Mouse (Mus musculus): ENCODE data around the gene 2010111I01Rik. TPM values are rescaled to one million over a fixed set of nuclear protein-coding genes. Genes with fewer than 3 reads are reported as not detected.

2010111I01Rik gene
- polyA plus RNA-seq, 1 experiment from 2014 or later: 122 TPM

GRCm38 (mm10) chr13:63010345-63011090 is 45.8 kb downstream of the 2010111I01Rik start:
- H3K9me3 ChIP-seq (replicated peaks): no peaks in the 10 kb centered on the region
- no peak overlapping the region for H3K27ac ChIP-seq
- no peaks in the 10 kb centered on the region for H3K27me3 ChIP-seq (ENCODE audit: low read depth, poor library complexity, severe bottlenecking)
- H3K36me3 ChIP-seq: no peaks in the 10 kb centered on the region
- no peak overlapping the region for H3K4me3 ChIP-seq
- H3K4me1 ChIP-seq: no peaks in the 10 kb centered on the region
- WGBS: 89% methylated on average over 2 of the region's 2 CpGs
- DNase-seq (ENCODE audit: low spot score): no peak

DNA sequence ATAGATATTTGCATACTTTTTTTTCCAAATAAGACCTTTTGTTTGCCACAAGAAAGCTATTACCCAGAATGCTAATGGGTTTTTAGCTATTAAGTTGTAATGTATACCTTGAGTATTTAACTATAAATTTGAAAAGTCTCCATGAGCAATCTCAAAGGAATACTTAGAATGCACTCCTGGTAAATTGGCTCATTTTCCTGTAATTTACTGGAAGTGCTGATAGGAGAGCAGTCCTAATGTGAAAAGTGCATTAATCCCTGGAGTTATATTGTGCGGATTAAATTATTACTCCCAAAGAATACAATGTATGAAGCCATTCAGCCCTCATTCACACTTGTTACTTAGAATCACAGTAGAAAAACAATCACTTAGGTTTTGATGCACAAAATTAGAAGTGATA is 49.7 kb downstream of the 2010111I01Rik start:
- WGBS: 96% methylated on average over 1 of the region's 1 CpGs
- DNase-seq (ENCODE audit: low spot score): no peak
- Histone ChIP-seq H3K27me3 (ENCODE audit: low read depth, poor library complexity, severe bottlenecking) (no peaks in the 10 kb centered on the region), H3K4me3 (no peak overlapping the region), H3K27ac (no peak overlapping the region), H3K36me3 (no peaks in the 10 kb centered on the region), H3K4me1 (no peaks in the 10 kb centered on the region), H3K9me3 (replicated peaks) (no peaks in the 10 kb centered on the region)

DNA sequence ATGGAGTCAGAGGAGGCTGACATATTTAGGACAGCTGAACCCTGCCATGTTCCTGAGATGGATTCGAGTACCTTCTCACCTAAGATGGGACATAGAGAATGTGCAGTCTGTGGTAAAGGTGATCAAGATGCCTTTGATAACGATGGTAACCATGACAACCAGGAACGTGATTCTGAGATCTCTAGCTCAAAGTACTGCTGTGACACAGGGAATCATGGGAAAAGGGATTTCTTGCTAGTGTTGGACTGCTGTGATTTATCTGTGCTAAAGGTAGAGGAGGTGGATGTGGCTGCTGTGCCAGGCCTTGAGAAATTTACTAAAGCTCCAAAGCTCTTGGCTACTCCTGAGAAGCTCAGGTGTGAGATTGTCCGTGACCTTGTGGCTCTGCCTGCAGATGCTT is 50.7 kb downstream of the 2010111I01Rik start:
- 82% methylated on average over 4 of the region's 4 CpGs for WGBS
- no peak overlapping the region for H3K4me3 ChIP-seq
- no peaks in the 10 kb centered on the region for H3K4me1 ChIP-seq
- H3K27ac ChIP-seq: no peak overlapping the region
- no peaks in the 10 kb centered on the region for H3K9me3 ChIP-seq (replicated peaks)
- no peak for DNase-seq (ENCODE audit: low spot score)
- H3K27me3 ChIP-seq (ENCODE audit: low read depth, poor library complexity, severe bottlenecking): no peaks in the 10 kb centered on the region
- no peaks in the 10 kb centered on the region for H3K36me3 ChIP-seq

DNA sequence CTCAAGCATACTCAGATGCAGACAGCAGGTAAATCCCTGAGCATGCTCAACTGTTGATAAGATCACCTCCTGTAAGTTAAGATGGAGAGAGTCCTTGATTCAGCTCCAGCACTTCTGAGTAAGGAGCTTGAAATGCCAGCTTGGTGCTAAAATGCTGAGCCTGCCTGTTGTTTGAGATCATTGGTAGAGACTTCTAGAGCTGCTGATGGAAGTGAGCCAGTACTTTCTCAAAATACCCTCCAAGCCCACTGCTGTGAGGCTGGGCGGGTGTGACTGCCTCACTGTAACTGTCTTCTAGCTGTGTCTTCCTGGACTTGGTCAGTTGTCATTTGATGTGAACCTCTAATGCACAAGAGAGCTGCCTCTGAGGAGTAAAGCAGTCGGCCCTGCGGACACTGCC is 51.4 kb downstream of the 2010111I01Rik start:
- Histone ChIP-seq H3K27ac (no peak overlapping the region), H3K27me3 (ENCODE audit: low read depth, poor library complexity, severe bottlenecking) (no peaks in the 10 kb centered on the region), H3K36me3 (no peaks in the 10 kb centered on the region), H3K4me3 (no peak overlapping the region), H3K4me1 (no peaks in the 10 kb centered on the region), H3K9me3 (replicated peaks) (no peaks in the 10 kb centered on the region)
- DNase-seq (ENCODE audit: low spot score): no peak
- WGBS: 87% methylated on average over 3 of the region's 3 CpGs

DNA sequence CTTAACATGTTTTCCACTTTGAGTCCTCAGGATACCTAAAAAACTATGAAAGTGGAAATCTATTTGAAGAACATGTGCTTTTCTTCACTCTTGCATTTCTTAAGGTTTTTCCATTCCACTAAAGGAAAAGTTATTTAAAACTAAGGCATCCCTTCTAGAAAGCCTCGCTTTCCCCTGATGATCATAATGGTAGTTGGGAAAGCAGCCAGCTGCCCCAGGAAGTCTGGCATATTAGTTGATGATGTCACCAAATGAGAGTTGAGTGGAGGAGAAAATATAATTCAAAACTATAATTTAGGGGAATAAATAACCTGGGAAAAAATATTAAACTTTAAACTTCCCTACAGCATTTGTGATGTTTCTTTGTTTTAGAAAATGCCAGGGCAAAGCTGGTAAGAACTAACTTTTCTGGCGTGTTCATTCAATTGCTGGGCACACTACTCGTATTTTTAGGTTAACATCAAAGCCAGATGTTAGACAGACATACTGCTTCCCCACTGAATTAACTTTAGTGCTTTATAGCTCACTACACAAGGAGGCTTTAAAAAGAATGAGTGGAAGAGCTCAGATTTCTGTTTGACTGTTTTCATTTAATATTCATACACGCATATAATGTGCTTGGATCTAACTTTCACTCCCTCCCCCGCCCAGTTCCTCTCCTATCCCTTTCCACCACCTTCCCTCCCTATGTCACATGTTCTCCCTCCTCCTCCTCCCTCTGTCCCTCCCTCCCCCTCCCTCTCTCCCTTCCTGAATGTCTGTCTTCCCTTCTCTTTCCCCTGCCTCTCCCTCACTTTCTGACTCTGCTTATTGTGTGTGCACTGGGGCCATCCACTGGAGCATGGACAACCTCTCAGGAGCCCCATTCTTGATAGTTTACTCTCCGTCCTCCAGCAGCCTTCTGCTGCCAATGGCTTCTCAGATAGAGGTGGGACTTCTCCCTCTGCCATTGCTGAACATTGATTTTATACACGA is 58.8 kb downstream of the 2010111I01Rik start:
- H3K27ac ChIP-seq: peak overlapping the region; percentile 56
- WGBS: 68% methylated on average over 7 of the region's 7 CpGs
- DNase-seq (ENCODE audit: low spot score): no peak

GRCm38 (mm10) chr13:63030023-63030422 is 65.3 kb downstream of the 2010111I01Rik start:
- Histone ChIP-seq H3K36me3 (no peaks in the 10 kb centered on the region), H3K4me1 (no peaks in the 10 kb centered on the region), H3K27ac (no peak overlapping the region), H3K9me3 (replicated peaks) (no peaks in the 10 kb centered on the region), H3K4me3 (no peak overlapping the region), H3K27me3 (ENCODE audit: low read depth, poor library complexity, severe bottlenecking) (no peaks in the 10 kb centered on the region)
- DNase-seq (ENCODE audit: low spot score): no peak
- 76% methylated on average over 1 of the region's 1 CpGs for WGBS

More for the DNA sequence above, 58.8 kb downstream of the 2010111I01Rik start:
- Histone ChIP-seq H3K27me3 (ENCODE audit: low read depth, poor library complexity, severe bottlenecking) (no peaks in the 10 kb centered on the region), H3K4me1 (peaks cover 14% of the 10 kb centered on the region), H3K36me3 (no peaks in the 10 kb centered on the region), H3K4me3 (no peak overlapping the region), H3K9me3 (replicated peaks) (no peaks in the 10 kb centered on the region)

- no peak for DNase-seq (ENCODE audit: low spot score)
- no peak overlapping the region for H3K27ac ChIP-seq
- no peaks in the 10 kb centered on the region for H3K9me3 ChIP-seq (replicated peaks)
- 85% methylated on average over 1 of the region's 1 CpGs for WGBS
- H3K4me1 ChIP-seq: no peaks in the 10 kb centered on the region
- no peaks in the 10 kb centered on the region for H3K36me3 ChIP-seq
- H3K4me3 ChIP-seq: no peak overlapping the region
- no peaks in the 10 kb centered on the region for H3K27me3 ChIP-seq (ENCODE audit: low read depth, poor library complexity, severe bottlenecking)
Observed at GRCm38 (mm10) chr13:63031244-63031643, 66.6 kb downstream of the 2010111I01Rik start.

- WGBS: 92% methylated on average over 5 of the region's 5 CpGs
Observed at GRCm38 (mm10) chr13:63032304-63032830, 67.7 kb downstream of the 2010111I01Rik start.

GRCm38 (mm10) chr13:63032958-63033357 is 68.3 kb downstream of the 2010111I01Rik start:
- Histone ChIP-seq H3K9me3 (replicated peaks) (no peaks in the 10 kb centered on the region), H3K27me3 (ENCODE audit: low read depth, poor library complexity, severe bottlenecking) (no peaks in the 10 kb centered on the region), H3K27ac (no peak overlapping the region), H3K36me3 (no peaks in the 10 kb centered on the region), H3K4me3 (no peak overlapping the region), H3K4me1 (no peaks in the 10 kb centered on the region)
- 85% methylated on average over 8 of the region's 8 CpGs for WGBS
- no peak for DNase-seq (ENCODE audit: low spot score)

More at GRCm38 (mm10) chr13:63032304-63032830, 67.7 kb downstream of the 2010111I01Rik start:
- H3K27ac ChIP-seq: no peak overlapping the region
- H3K36me3 ChIP-seq: no peaks in the 10 kb centered on the region
- no peaks in the 10 kb centered on the region for H3K9me3 ChIP-seq (replicated peaks)
- DNase-seq (ENCODE audit: low spot score): no peak
- H3K4me1 ChIP-seq: no peaks in the 10 kb centered on the region
- H3K27me3 ChIP-seq (ENCODE audit: low read depth, poor library complexity, severe bottlenecking): no peaks in the 10 kb centered on the region
- H3K4me3 ChIP-seq: no peak overlapping the region

- Histone ChIP-seq H3K9me3 (replicated peaks) (no peaks in the 10 kb centered on the region), H3K27me3 (ENCODE audit: low read depth, poor library complexity, severe bottlenecking) (no peaks in the 10 kb centered on the region), H3K36me3 (no peaks in the 10 kb centered on the region), H3K27ac (no peak overlapping the region), H3K4me1 (no peaks in the 10 kb centered on the region), H3K4me3 (no peak overlapping the region)
- 95% methylated on average over 2 of the region's 2 CpGs for WGBS
- DNase-seq (ENCODE audit: low spot score): no peak
Observed at GRCm38 (mm10) chr13:63033364-63033763, 68.7 kb downstream of the 2010111I01Rik start.

- Histone ChIP-seq H3K27me3 (ENCODE audit: low read depth, poor library complexity, severe bottlenecking) (no peaks in the 10 kb centered on the region), H3K36me3 (no peaks in the 10 kb centered on the region), H3K27ac (no peak overlapping the region), H3K9me3 (replicated peaks) (no peaks in the 10 kb centered on the region), H3K4me1 (no peaks in the 10 kb centered on the region), H3K4me3 (no peak overlapping the region)
- no peak for DNase-seq (ENCODE audit: low spot score)
- WGBS: 80% methylated on average over 4 of the region's 4 CpGs
Observed at GRCm38 (mm10) chr13:63034666-63035065, 70.0 kb downstream of the 2010111I01Rik start.

DNA sequence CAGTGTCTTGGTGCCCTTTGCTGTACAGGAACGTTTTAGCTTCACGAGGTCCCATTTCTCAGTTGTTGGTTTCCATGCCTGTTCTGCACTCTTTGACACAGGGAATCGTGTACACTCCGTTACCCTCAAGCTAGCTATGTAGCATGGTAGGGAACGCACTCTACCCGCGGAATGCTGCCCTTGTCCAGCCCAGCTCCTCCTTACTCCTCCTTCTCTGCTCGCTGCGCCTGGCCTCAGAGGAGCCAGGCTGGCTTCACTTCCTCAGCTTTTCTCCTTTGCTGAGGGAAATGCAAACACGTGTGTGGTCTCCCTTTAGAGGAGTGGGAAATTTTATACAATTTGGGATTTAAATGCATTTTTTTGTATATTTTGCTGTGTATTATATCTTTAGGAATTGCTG is 73.2 kb downstream of the 2010111I01Rik start:
- Histone ChIP-seq H3K27ac (no peak overlapping the region), H3K9me3 (replicated peaks) (no peaks in the 10 kb centered on the region), H3K27me3 (ENCODE audit: low read depth, poor library complexity, severe bottlenecking) (no peaks in the 10 kb centered on the region), H3K36me3 (no peaks in the 10 kb centered on the region), H3K4me3 (no peak overlapping the region), H3K4me1 (no peaks in the 10 kb centered on the region)
- 61% methylated on average over 10 of the region's 10 CpGs for WGBS
- DNase-seq (ENCODE audit: low spot score): no peak

GRCm38 (mm10) chr13:63038415-63038814 is 73.7 kb downstream of the 2010111I01Rik start:
- Histone ChIP-seq H3K4me1 (no peaks in the 10 kb centered on the region), H3K36me3 (no peaks in the 10 kb centered on the region), H3K9me3 (replicated peaks) (no peaks in the 10 kb centered on the region), H3K27me3 (ENCODE audit: low read depth, poor library complexity, severe bottlenecking) (no peaks in the 10 kb centered on the region), H3K4me3 (no peak overlapping the region), H3K27ac (no peak overlapping the region)
- WGBS: 84% methylated on average over 2 of the region's 2 CpGs
- DNase-seq (ENCODE audit: low spot score): no peak
